Mouse (Mus musculus): ENCODE results near the gene ccdc198.

DNA sequence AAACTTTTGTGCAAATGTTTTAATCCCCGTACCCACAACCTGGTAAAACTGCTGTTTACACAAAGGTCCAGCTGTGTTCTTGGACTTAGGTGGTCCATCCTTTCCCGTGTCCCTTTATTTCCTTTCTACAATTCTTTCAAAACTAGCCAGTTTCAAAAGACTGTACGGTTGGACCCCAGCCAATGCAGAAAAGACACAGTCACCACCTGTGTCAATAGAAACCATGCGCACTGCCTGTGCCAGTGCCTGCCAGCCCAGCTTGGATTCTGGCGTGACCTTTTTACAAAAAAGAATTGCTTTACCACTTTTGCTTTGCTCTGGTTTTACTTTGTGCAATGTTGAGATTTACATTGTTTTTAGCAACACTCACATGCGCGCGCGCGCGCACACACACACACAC, 18.3 kb downstream of the ccdc198 start:
- no peak for TF ChIP-seq CTCF (IDR thresholded peaks at IDR 0.05; ENCODE audit: extremely low read depth, insufficient read depth, low read length)
- no peak for TF ChIP-seq POLR2A (IDR thresholded peaks at IDR 0.05; ENCODE audit: extremely low read depth, insufficient read depth, low read length)
